Mouse (Mus musculus) skeletal muscle tissue, adult 2 months (tissue): ENCODE measurements around the gene Tbc1d4.

ENCODE experiments used
- DNase-seq: peaks from one replicate; pipeline ENCODE4 v3.0.0-alpha.2; 2012; ENCODE audit warnings: low read depth, low spot score

The Tbc1d4 gene

GRCm38 (mm10) chr14:101501868-101502267 lies 107.1 kb downstream of the Tbc1d4 start:
- DNase-seq = no peak

GRCm38 (mm10) chr14:101501452-101501851 lies 107.5 kb downstream of the Tbc1d4 start:
- no peak for DNase-seq

GRCm38 (mm10) chr14:101500826-101501225 lies 108.2 kb downstream of the Tbc1d4 start:
- no peak for DNase-seq

GRCm38 (mm10) chr14:101499838-101500237 lies 109.2 kb downstream of the Tbc1d4 start:
- no peak for DNase-seq

- DNase-seq = no peak
Measured at GRCm38 (mm10) chr14:101488264-101488810, 120.7 kb downstream of the Tbc1d4 start.

GRCm38 (mm10) chr14:101486550-101486949 lies 122.4 kb downstream of the Tbc1d4 start:
- no peak for DNase-seq

- DNase-seq = peak; percentile 82
Measured at GRCm38 (mm10) chr14:101483230-101483629, 125.8 kb downstream of the Tbc1d4 start.

- no peak for DNase-seq
Measured at GRCm38 (mm10) chr14:101482270-101482669, 126.7 kb downstream of the Tbc1d4 start.

GRCm38 (mm10) chr14:101481165-101481564 lies 127.8 kb downstream of the Tbc1d4 start:
- no peak for DNase-seq

- no peak for DNase-seq
Measured at GRCm38 (mm10) chr14:101480541-101480940, 128.4 kb downstream of the Tbc1d4 start.

GRCm38 (mm10) chr14:101477827-101478220 lies 131.2 kb downstream of the Tbc1d4 start:
- no peak for DNase-seq

- no peak for DNase-seq
Measured at GRCm38 (mm10) chr14:101477081-101477826, 131.7 kb downstream of the Tbc1d4 start.

GRCm38 (mm10) chr14:101469475-101470093 lies 139.4 kb downstream of the Tbc1d4 start:
- DNase-seq = no peak

- DNase-seq = no peak
Measured at GRCm38 (mm10) chr14:101468143-101468542, 140.8 kb downstream of the Tbc1d4 start.

- no peak for DNase-seq
Measured at GRCm38 (mm10) chr14:101467532-101467931, 141.5 kb downstream of the Tbc1d4 start.

- no peak for DNase-seq
Measured at GRCm38 (mm10) chr14:101466521-101466920, 142.5 kb downstream of the Tbc1d4 start.

GRCm38 (mm10) chr14:101465893-101466292 lies 143.1 kb downstream of the Tbc1d4 start:
- no peak for DNase-seq

- DNase-seq = peak; percentile 42
Measured at GRCm38 (mm10) chr14:101460768-101461167, 148.2 kb downstream of the Tbc1d4 start.

- no peak for DNase-seq
Measured at GRCm38 (mm10) chr14:101452915-101453314, 156.1 kb downstream of the Tbc1d4 start.

GRCm38 (mm10) chr14:101447857-101448256 lies 161.1 kb downstream of the Tbc1d4 start:
- no peak for DNase-seq

GRCm38 (mm10) chr14:101445205-101445604 lies 163.8 kb downstream of the Tbc1d4 start:
- no peak for DNase-seq

GRCm38 (mm10) chr14:101437925-101438324 lies 171.1 kb downstream of the Tbc1d4 start:
- no peak for DNase-seq

GRCm38 (mm10) chr14:101430536-101430935 lies 178.5 kb downstream of the Tbc1d4 start:
- no peak for DNase-seq
